Mouse (Mus musculus) kidney, adult 2 months (tissue): ENCODE measurements around the gene Gm9857.

Experiments
- CTCF ChIP-seq: fragments of 200-500 bp; conservative IDR thresholded peaks from 2 replicates; pipeline ENCODE4 v1.5.1; 2011; ENCODE audit warnings: low read depth, mild to moderate bottlenecking, control low read depth, low read length, moderate library complexity, mixed read lengths; ENCODE audit not compliant: insufficient read depth, insufficient read length
- POLR2A ChIP-seq: fragments of 200-500 bp; IDR thresholded peaks from one replicate; pipeline ENCODE4 v1.6.1; 2011; ENCODE audit warnings: low read depth, low read length, control low read depth

DNA sequence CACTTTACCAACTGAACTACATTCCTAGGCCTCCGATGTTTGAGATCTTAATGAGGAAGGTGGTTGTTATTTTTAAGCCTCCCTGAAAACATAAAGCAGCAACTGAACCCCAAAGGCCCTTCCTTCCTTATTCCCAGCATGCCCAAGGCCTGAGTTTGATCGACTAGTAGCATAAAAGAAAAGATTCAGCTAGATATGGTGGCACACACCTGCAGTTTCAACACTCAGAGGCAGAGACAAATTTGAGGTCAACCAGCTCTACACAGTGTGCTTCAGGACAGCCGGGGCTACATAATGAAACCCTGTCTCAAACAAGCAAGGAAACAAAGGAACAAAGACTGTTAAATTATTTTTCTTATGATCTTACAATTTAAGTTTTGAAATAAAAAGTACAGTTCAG, 23.5 kb upstream of the Gm9857 start:
- TF ChIP-seq POLR2A, result no peak
- TF ChIP-seq CTCF, result no peak
